Mouse (Mus musculus) neural tube, embryonic 11.5 days (tissue): ENCODE results near the gene 4933414I15Rik. TPM values are rescaled to one million over a fixed set of nuclear protein-coding genes. Genes with fewer than 3 reads are reported as not detected.

ENCODE experiments used
- ATAC-seq: fragments of 200-750 bp; cut with Nextera tagmentation; 2 replicates; pipeline ENCODE4 v1.8.0; 2017; ENCODE audit warnings: moderate number of reproducible peaks, mild to moderate bottlenecking, moderate TSS enrichment, moderate library complexity; ENCODE audit not compliant: insufficient read depth, low FRiP score, low TSS enrichment
- DNase-seq: peaks from one replicate; pipeline ENCODE4 v3.0.0-alpha.2; 2015; ENCODE audit warnings: low spot score
- H3K27ac ChIP-seq: fragments of 300-500 bp; sonication (generic); 2 replicates; pipeline ENCODE4 v1.5.1; 2014; ENCODE audit warnings: low read depth, mild to moderate bottlenecking, low read length
- H3K27me3 ChIP-seq: fragments of 300-500 bp; sonication (generic); 2 replicates; pipeline ENCODE4 v1.6.1; 2014; ENCODE audit warnings: mild to moderate bottlenecking, low read length, mixed read lengths; ENCODE audit not compliant: control insufficient read depth, insufficient read depth
- H3K36me3 ChIP-seq: fragments of 300-500 bp; sonication (generic); 2 replicates; pipeline ENCODE4 v1.6.1; 2014; ENCODE audit warnings: mild to moderate bottlenecking, low read length, moderate library complexity, mixed read lengths; ENCODE audit not compliant: control insufficient read depth, insufficient read depth
- H3K4me1 ChIP-seq: fragments of 300-500 bp; sonication (generic); 2 replicates; pipeline ENCODE4 v1.6.1; 2014; ENCODE audit warnings: low read length, mixed read lengths; ENCODE audit not compliant: control insufficient read depth, insufficient read depth
- H3K4me2 ChIP-seq: fragments of 300-500 bp; sonication (generic); 2 replicates; pipeline ENCODE4 v1.6.1; 2014; ENCODE audit warnings: low read depth, mild to moderate bottlenecking, moderate library complexity
- H3K4me3 ChIP-seq: fragments of 300-500 bp; sonication (generic); 2 replicates; pipeline ENCODE4 v1.5.1; 2014; ENCODE audit warnings: low read depth, low read length
- H3K9ac ChIP-seq: fragments of 300-500 bp; sonication (generic); 2 replicates; pipeline ENCODE4 v1.6.1; 2014; ENCODE audit warnings: mild to moderate bottlenecking, low read length
- H3K9me3 ChIP-seq: fragments of 300-500 bp; sonication (generic); 2 replicates; pipeline ENCODE4 v1.6.1; 2016; ENCODE audit warnings: low read length; ENCODE audit not compliant: control insufficient read depth
- whole genome bisulfite sequencing: fragments of 180-500 bp; shearing (Covaris S2); extraction: QIAGEN DNeasy Blood & Tissue Kit; methylation state at CpG from one replicate; pipeline ENCODE4 v1.1.7; 2014; 5-methylcytosine and 5-hydroxymethylcytosine counted together
- polyA plus RNA-seq: library from polyadenylated mRNA; unstranded; fragments of >200 nt; fragmentation: Nextera tagmentation; extraction: Ambion mirVana; gene quantifications from 2 replicates; pipeline ENCODE4 v1.2.1, GENCODE M21; 2014

4933414I15Rik gene
- not detected in 2 replicates for polyA plus RNA-seq

DNA sequence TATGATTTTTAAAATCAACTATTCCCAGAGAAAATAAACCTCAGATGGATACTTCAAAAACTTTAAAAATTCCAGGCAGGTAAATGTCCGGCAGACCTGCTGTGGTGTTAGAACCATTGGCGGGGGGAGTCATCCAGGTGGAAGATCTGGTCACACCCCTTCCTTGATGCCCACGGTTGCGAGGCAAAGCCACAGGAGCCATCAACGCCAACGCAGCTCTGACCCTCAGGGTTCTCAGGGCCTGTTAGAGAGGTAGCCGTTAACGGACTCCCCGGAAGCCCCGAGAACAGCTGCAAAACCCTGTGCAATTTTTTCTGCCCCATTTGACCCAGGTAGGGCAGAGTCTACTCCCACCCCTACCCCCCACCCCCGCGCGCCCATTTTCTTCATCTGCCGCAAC, at the start of gene 4933414I15Rik:
Gene 4933414I15Rik (minus strand): TSS at position 260 of the 400 bp plus-strand sequence.
- no peak for ATAC-seq
- 83% methylated on average over 14 of the region's 14 CpGs for WGBS
- no peak within 1 kb of the TSS for H3K9ac ChIP-seq
- H3K27me3 ChIP-seq = no peaks in the 10 kb centered on the region
- DNase-seq = no peak
- H3K9me3 ChIP-seq = no peaks in the 10 kb centered on the region
- no peak within 1 kb of the TSS for H3K4me3 ChIP-seq
- no peak within 1 kb of the TSS for H3K27ac ChIP-seq
- H3K4me2 ChIP-seq = no peak within 1 kb of the TSS
- H3K36me3 ChIP-seq = no peaks in the 10 kb centered on the region
- H3K4me1 ChIP-seq = no peaks in the 10 kb centered on the region

DNA sequence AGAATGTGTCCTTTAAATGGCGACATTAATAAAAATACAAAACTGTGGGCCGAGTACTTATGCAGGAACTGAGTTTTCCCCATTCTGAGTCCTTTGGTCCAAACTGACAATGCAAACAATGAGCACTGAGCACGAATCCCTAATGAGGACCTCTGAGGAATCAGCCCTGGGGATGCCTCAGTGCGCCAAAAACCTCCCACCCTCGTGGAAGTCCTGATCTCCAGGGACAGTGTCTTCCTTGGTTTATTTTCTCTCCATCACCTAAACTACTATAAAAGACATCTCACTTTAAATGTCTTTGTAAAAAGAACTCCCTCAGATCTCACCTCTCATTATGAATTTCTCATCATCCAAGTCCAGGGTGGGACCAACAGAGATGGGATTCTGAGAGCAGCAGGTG, 38.1 kb upstream of the 4933414I15Rik start, which contains the start of gene Olfr1377:
Gene Olfr1377 (plus strand): TSS at position 301 of the 400 bp plus-strand sequence.
- H3K36me3 ChIP-seq = no peaks in the 10 kb centered on the region
- WGBS = 76% methylated on average over 5 of the region's 5 CpGs
- no peaks in the 10 kb centered on the region for H3K27me3 ChIP-seq
- no peak within 1 kb of the TSS for H3K4me3 ChIP-seq
- no peaks in the 10 kb centered on the region for H3K9me3 ChIP-seq
- no peak within 1 kb of the TSS for H3K4me2 ChIP-seq
- no peak for ATAC-seq
- no peak within 1 kb of the TSS for H3K9ac ChIP-seq
- DNase-seq = no peak
- H3K27ac ChIP-seq = no peak within 1 kb of the TSS
- no peaks in the 10 kb centered on the region for H3K4me1 ChIP-seq

DNA sequence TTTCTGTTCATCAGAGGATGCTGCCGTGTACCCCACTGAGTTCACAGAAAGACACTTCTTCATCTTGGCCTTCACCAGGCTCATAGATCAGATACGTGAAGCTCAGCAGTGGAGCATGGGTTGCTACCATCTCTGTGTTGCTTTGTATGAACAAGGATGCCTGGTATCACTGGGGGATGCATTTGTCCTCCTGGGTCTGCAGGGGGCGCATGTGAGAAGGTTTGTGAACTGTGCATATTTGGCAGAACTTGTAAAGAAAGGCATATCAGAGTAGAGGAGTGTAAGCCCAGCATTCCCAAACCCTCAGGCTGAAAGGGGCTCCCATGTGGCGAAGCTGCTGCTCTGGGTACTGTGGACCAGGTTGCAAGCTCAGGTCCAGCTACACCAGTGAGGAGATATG, 33.7 kb upstream of the 4933414I15Rik start:
- DNase-seq = no peak
- WGBS = 66% methylated on average over 4 of the region's 4 CpGs
- H3K27ac ChIP-seq = no peak overlapping the region
- no peak overlapping the region for H3K9ac ChIP-seq
- no peak for ATAC-seq
- no peaks in the 10 kb centered on the region for H3K4me1 ChIP-seq
- H3K36me3 ChIP-seq = no peaks in the 10 kb centered on the region
- H3K4me2 ChIP-seq = no peak overlapping the region
- no peaks in the 10 kb centered on the region for H3K27me3 ChIP-seq
- no peak overlapping the region for H3K4me3 ChIP-seq
- H3K9me3 ChIP-seq = no peaks in the 10 kb centered on the region

DNA sequence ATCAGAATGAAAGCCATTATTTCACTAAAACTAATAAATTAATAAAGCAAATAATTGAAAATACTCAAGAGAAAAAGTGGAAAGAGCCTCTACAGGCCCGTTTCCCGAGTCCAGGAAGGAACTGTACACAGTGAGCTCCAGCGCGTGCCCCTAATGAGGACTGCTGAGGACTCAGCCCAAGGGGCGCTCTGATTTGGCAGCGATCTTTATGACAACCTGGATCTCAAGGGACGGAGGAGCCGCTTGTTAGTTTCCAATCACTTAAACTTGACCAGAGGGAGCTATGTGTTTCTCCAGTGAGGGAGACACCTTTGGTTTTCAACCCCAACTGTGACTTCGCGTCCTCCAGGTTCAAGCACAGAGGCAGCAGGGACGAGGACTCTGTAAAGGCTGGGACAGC, 22.7 kb upstream of the 4933414I15Rik start, which contains the start of gene Olfr1378:
Gene Olfr1378 (plus strand): TSS at position 301 of the 400 bp plus-strand sequence.
- Histone ChIP-seq H3K4me3 (no peak within 1 kb of the TSS), H3K27ac (no peak within 1 kb of the TSS), H3K36me3 (no peaks in the 10 kb centered on the region), H3K4me2 (no peak within 1 kb of the TSS), H3K4me1 (no peaks in the 10 kb centered on the region), H3K9ac (no peak within 1 kb of the TSS), H3K9me3 (no peaks in the 10 kb centered on the region), H3K27me3 (no peaks in the 10 kb centered on the region)
- 93% methylated on average over 11 of the region's 11 CpGs for WGBS
- DNase-seq = no peak
- ATAC-seq = no peak

DNA sequence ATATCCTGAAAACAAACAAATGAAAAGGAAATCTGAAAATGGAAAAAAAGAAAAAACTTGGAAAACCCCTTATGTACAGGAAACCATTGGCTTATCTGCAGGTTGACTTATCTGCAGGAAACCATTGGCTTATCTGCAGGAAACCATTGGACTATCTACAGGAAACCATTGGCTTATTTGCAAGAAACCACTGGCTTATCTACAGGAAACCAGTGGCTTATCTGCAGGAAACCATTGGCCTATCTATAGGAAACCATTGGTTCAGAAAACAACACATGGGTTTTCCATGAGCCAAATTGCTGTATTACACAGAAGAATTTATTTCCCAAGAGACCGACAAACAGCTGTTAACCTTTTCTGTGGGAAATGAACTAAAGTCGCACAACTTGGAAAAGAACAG, 21.3 kb upstream of the 4933414I15Rik start:
- no peak overlapping the region for H3K4me2 ChIP-seq
- H3K27me3 ChIP-seq = no peaks in the 10 kb centered on the region
- H3K4me3 ChIP-seq = no peak overlapping the region
- no peaks in the 10 kb centered on the region for H3K36me3 ChIP-seq
- H3K9ac ChIP-seq = no peak overlapping the region
- H3K9me3 ChIP-seq = no peaks in the 10 kb centered on the region
- no peak for DNase-seq
- ATAC-seq = no peak
- no peak overlapping the region for H3K27ac ChIP-seq
- 83% methylated on average over 2 of the region's 2 CpGs for WGBS
- no peaks in the 10 kb centered on the region for H3K4me1 ChIP-seq

DNA sequence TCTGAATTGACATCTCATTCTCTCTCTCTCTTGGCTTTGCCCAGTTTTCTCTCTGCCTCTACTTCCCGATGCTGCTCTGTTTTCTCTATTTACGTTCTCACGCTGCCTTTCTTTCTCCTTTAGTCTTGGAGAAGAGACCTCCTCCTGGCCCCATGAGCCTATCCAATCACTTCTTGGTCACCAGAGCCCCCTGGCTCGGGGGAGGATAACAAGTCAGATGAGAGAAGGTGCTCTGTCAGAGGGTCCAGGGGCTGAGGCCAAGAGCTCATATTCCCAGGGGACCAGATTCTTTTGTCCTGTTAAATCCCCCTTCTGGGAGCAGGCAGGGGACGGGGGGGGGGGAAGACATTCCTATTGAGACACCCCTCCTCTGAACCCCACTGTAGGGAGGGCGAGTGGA, 10.1 kb upstream of the 4933414I15Rik start, which contains the start of gene Prop1:
Gene Prop1 (minus strand): TSS at position 101 of the 400 bp plus-strand sequence.
- Histone ChIP-seq H3K9me3 (no peaks in the 10 kb centered on the region), H3K27me3 (no peaks in the 10 kb centered on the region), H3K27ac (no peak within 1 kb of the TSS), H3K36me3 (no peaks in the 10 kb centered on the region), H3K4me1 (no peaks in the 10 kb centered on the region), H3K9ac (no peak within 1 kb of the TSS), H3K4me3 (no peak within 1 kb of the TSS), H3K4me2 (no peak within 1 kb of the TSS)
- ATAC-seq (no peak), DNase-seq (no peak)
- 72% methylated on average over 5 of the region's 6 CpGs for WGBS

DNA sequence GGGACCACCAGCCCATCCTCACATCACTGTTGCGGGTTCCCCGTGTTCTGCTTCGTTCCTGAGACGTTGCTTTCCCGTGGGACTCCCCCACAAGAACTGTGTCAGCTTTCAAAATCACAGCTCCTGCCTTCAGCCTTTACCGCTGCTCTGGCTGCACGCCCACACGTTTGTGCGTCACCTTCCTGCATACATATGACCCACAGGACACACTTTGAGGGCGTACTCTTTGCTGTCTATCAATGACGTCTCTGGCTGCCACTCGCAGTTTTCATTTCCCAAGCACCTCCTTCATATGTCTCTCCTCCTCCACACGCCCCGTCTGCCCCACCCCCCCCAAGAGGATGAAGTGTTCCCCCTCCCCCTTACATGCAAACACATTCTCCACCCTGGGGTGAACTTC, 8.7 kb upstream of the 4933414I15Rik start:
- ATAC-seq = no peak
- Histone ChIP-seq H3K36me3 (no peaks in the 10 kb centered on the region), H3K27ac (no peak overlapping the region), H3K9me3 (no peaks in the 10 kb centered on the region), H3K4me2 (no peak overlapping the region), H3K27me3 (no peaks in the 10 kb centered on the region), H3K4me3 (no peak overlapping the region), H3K4me1 (no peaks in the 10 kb centered on the region), H3K9ac (no peak overlapping the region)
- 82% methylated on average over 14 of the region's 14 CpGs for WGBS
- no peak for DNase-seq

DNA sequence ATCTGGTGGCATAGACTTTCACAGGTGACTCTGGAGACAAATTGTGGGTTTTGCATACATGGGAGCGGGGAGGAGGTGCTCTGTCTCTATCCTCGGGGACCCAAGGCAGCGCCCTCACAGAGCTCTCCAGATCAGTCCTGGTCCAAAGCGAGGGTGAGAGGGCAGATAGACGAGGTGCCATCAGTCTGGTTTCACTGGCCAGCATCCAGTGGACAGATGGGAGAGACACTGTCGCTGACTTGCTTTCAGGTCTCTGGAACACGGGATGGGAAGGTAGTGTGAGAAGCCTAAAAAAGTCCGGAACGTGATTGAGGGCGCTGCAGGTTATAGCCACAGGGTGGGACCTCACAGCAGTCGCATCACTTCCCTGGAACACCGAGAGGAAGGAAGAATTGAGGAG, 1.2 kb downstream of the 4933414I15Rik start:
- Histone ChIP-seq H3K27me3 (no peaks in the 10 kb centered on the region), H3K4me1 (no peaks in the 10 kb centered on the region), H3K36me3 (no peaks in the 10 kb centered on the region), H3K9me3 (no peaks in the 10 kb centered on the region), H3K4me3 (no peak overlapping the region), H3K27ac (no peak overlapping the region), H3K4me2 (no peak overlapping the region), H3K9ac (no peak overlapping the region)
- 69% methylated on average over 12 of the region's 12 CpGs for WGBS
- ATAC-seq = no peak
- no peak for DNase-seq

DNA sequence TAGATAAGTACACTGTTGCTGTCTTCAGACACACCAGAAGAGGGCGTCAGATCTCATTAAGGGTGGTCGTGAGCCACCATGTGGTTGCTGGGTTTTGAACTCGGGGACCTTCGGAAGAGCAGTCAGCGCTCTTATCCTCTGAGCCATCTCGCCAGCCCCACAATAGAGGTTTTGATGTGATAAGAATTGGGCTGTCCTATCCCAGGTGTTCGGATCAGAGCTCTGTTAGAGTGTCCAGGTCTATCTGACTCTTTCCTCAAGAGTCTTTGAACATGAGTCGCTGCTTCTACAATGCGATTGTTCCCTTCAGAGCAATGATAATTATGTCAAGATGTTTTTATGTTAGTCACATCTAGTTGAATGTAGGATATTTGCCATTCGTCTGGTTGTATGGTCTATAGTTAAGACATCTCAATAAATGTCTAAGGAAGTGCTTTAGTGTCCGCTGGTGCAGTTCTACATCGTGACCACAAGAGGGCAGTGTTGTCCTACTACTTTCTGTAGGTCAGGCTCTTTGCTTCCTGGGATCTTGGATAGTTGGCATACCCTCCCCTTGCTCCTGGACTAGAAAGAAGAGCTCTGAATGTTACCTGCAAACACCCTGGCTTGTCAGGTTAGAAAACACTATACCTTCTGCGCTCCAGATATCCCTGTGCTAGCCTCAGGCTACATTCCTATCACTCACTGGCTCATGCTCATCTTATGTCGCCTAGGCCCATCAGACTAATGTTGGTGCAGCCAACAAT, 3.8 kb downstream of the 4933414I15Rik start:
- no peaks in the 10 kb centered on the region for H3K4me1 ChIP-seq
- no peaks in the 10 kb centered on the region for H3K36me3 ChIP-seq
- peak; percentile 45 for DNase-seq
- no peak for ATAC-seq
- no peak overlapping the region for H3K9ac ChIP-seq
- 38% methylated on average over 14 of the region's 14 CpGs for WGBS
- no peak overlapping the region for H3K4me2 ChIP-seq
- no peak overlapping the region for H3K4me3 ChIP-seq
- no peaks in the 10 kb centered on the region for H3K9me3 ChIP-seq
- no peaks in the 10 kb centered on the region for H3K27me3 ChIP-seq
- H3K27ac ChIP-seq = no peak overlapping the region
